20 mouse cellular contexts compared by ENCODE assay signal in the genomic region with DNA sequence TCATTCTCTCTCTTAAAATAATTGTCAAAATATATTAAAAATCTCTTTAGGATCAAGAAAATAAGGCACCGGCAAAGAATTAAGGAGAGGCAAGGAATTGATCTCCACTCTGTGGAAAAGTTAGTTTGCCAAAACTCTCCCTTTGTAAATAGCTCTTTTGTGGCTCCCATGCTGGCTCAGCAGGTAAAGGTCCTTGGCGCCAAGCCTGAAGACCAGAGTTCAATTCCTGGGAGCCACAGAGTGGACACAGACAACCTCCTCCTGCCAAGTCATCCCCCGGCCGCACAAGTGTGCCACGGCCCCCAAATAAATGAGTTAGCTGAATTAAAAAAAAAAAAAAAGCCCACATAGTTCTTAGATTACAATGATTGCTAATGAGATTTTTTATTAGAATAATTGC. TPM values are rescaled to one million over a fixed set of nuclear protein-coding genes. Genes with fewer than 3 reads are reported as not detected.
DNase-seq lines count a peak whose midpoint lies in the region; ATAC-seq and TF ChIP-seq lines count a peak whose summit lies in the region.
"Had no signal": no experiment of that assay in that cellular context is flagged by ENCODE, and none has a peak within 500 bp of the region (broad histone marks: within the 10 kb centered on the region; RNA-seq: fewer than 3 reads in every experiment).

No protein-coding gene starts in this region.

- no peak overlapping the region for H3K9ac ChIP-seq in liver, postnatal 0 days (replicated peaks)
- H3K9ac ChIP-seq: embryonic facial prominence, embryonic 15.5 days; heart, embryonic 12.5 days had no signal

- peak overlapping the region; percentile 80 for H3K27ac ChIP-seq in liver, postnatal 0 days (ENCODE audit: low read depth)
- H3K27ac ChIP-seq: embryonic facial prominence, embryonic 15.5 days; forebrain, embryonic 10.5 days; gastrocnemius, adult 2 months; hindbrain, embryonic 10.5 days had no signal

- peak overlapping the region; percentile 37 for H3K4me3 ChIP-seq in liver, postnatal 0 days (ENCODE audit: low read depth, low read length)
- H3K4me3 ChIP-seq: embryonic facial prominence, embryonic 15.5 days; erythroblast, embryonic 14.5 days; forebrain, embryonic 10.5 days; gastrocnemius, adult 2 months; heart, embryonic 12.5 days; hindbrain, embryonic 10.5 days had no signal

- WGBS in liver, postnatal 0 days (ENCODE audit: insufficient replicate concordance), result 69% methylated on average over 5 of the region's 5 CpGs

- TF ChIP-seq EP300 in liver, postnatal 0 days (IDR thresholded peaks at IDR 0.05; ENCODE audit: low read depth), result no peak

- peak; percentile 80 to 89 for DNase-seq in kidney, adult 8-10 months
- DNase-seq in kidney, postnatal 4 days, result no peak
- peak; percentile 91 for DNase-seq in kidney, adult 9 months
- DNase-seq in kidney, postnatal 10 days, result peak; percentile 62
- peak; percentile 45 for DNase-seq in liver, postnatal 0 days
- DNase-seq in cerebellum, adult 8-10 months, result no peak
- DNase-seq: adrenal gland, adult 8-10 months; adrenal gland, postnatal 36 days; cerebellum, adult 2 months; cerebellum, postnatal 14 days; embryo, embryonic 11 days; gastrocnemius, adult 2 months; gastrocnemius, postnatal 25 days had no signal

- H3K36me3 ChIP-seq in liver, postnatal 0 days (replicated peaks; ENCODE audit: insufficient read depth, low read length), result no peaks in the 10 kb centered on the region; the same call in 1 of the 2 replicates
- H3K36me3 ChIP-seq: embryonic facial prominence, embryonic 15.5 days; forebrain, embryonic 10.5 days; heart, embryonic 12.5 days; hindbrain, embryonic 10.5 days had no signal

- no peaks in the 10 kb centered on the region for H3K4me1 ChIP-seq in liver, postnatal 0 days (ENCODE audit: insufficient read depth)
- H3K4me1 ChIP-seq: embryonic facial prominence, embryonic 15.5 days; heart, embryonic 12.5 days had no signal

- H3K27me3 ChIP-seq in liver, postnatal 0 days (ENCODE audit: insufficient read depth, low read length), result no peaks in the 10 kb centered on the region
- H3K27me3 ChIP-seq: embryonic facial prominence, embryonic 15.5 days had no signal

- no peaks in the 10 kb centered on the region for H3K9me3 ChIP-seq in liver, postnatal 0 days (ENCODE audit: low read length)
- H3K9me3 ChIP-seq: embryonic facial prominence, embryonic 15.5 days; forebrain, embryonic 10.5 days; heart, embryonic 12.5 days; hindbrain, embryonic 10.5 days had no signal

- peak overlapping the region; percentile 64 for H3K4me2 ChIP-seq in liver, postnatal 0 days (ENCODE audit: low read depth, low read length)
- H3K4me2 ChIP-seq: embryonic facial prominence, embryonic 15.5 days; heart, embryonic 12.5 days had no signal

- no peak for TF ChIP-seq CTCF in liver, postnatal 0 days (IDR thresholded peaks at IDR 0.05; ENCODE audit: low read depth)

- no peak for ATAC-seq in liver, postnatal 0 days
- ATAC-seq: forebrain, embryonic 14.5 days had no signal

RNA-seq across cellular contexts. Expression of a gene that starts 2.7 kb away (rescaled TPM):
- polyA plus RNA-seq in liver, postnatal 0 days (2015; fragmentation: Nextera tagmentation; extraction: Ambion mirVana), result 66.9 and 67.6 TPM in 2 replicates
- polyA plus RNA-seq: erythroblast, embryonic 14.5 days had no signal

RNA-seq across cellular contexts. Expression of a gene that starts 36.8 kb away (rescaled TPM):
- polyA plus RNA-seq in liver, postnatal 0 days (2015; fragmentation: Nextera tagmentation; extraction: Ambion mirVana), result 0.08 and 0.61 TPM in 2 replicates
- polyA plus RNA-seq: erythroblast, embryonic 14.5 days; heart, embryonic 12.5 days; heart, embryonic 16.5 days had no signal

RNA-seq across cellular contexts. Expression of a gene that starts 38.6 kb away (rescaled TPM):
- polyA plus RNA-seq in liver, postnatal 0 days (2015; fragmentation: Nextera tagmentation; extraction: Ambion mirVana), result 15.0 and 17.3 TPM in 2 replicates
- polyA plus RNA-seq: erythroblast, embryonic 14.5 days had no signal

RNA-seq across cellular contexts. Expression of a gene that starts 38.7 kb away (rescaled TPM):
- 12.1 and 12.4 TPM in 2 replicates for polyA plus RNA-seq in liver, postnatal 0 days (2015; fragmentation: Nextera tagmentation; extraction: Ambion mirVana)

Comparison
In these comparisons a context has a peak if more than half of its experiments do, and no peak if none do; other contexts are left out.
1. DNase-seq: peak in kidney, adult 8-10 months (2 of 2), kidney, adult 9 months (single experiment), kidney, postnatal 10 days (single experiment) and liver, postnatal 0 days (single experiment); none in kidney, postnatal 4 days (0 of 2) and cerebellum, adult 8-10 months (single experiment).